Mouse (Mus musculus) macrophage (primary cell): ENCODE results near the gene Tex30. TPM values are rescaled to one million over a fixed set of nuclear protein-coding genes. Genes with fewer than 3 reads are reported as not detected.

ENCODE experiments used
- H3K27ac ChIP-seq: fragments of 350-480 bp; formaldehyde crosslinking; 2 replicates; pipeline ENCODE4 v1.9.0; 2021
- H3K36me3 ChIP-seq: fragments of 350-480 bp; formaldehyde crosslinking; 2 replicates; pipeline ENCODE4 v1.9.0; 2021; ENCODE audit errors: inconsistent target
- H3K4me3 ChIP-seq: fragments of 350-480 bp; formaldehyde crosslinking; 2 replicates; pipeline ENCODE4 v1.9.0; 2021; ENCODE audit errors: inconsistent target
- H3K79me2 ChIP-seq: fragments of 350-480 bp; formaldehyde crosslinking; 2 replicates; pipeline ENCODE4 v1.9.0; 2021; ENCODE audit errors: inconsistent target
- WGBS: methylation state at CpG from one replicate; pipeline ENCODE4 v1.1.7; 2026; ENCODE audit warnings: inconsistent platforms; ENCODE audit not compliant: missing documents; 5-methylcytosine and 5-hydroxymethylcytosine counted together
- polyA plus RNA-seq: library from polyadenylated mRNA; stranded (reverse); fragments of 250-400 nt; gene quantifications from 3 replicates; pipeline ENCODE4 v1.2.4, GENCODE M21; 2018; ENCODE audit warnings: inconsistent platforms
- total RNA-seq, 78 experiments: library from RNA; depleted of rRNA; stranded (reverse); fragments of 250-400 nt; gene quantifications; 1 replicate in 9 of 78; 2 replicates in 24 of 78; 3 replicates in 43 of 78; 4 replicates in 2 of 78; pipeline ENCODE4 v1.2.4; 2018; ENCODE audit warnings: inconsistent platforms in 56 of 78

Gene Tex30
- 10 to 100 TPM in 2 of 26 experiments, 1 to 10 TPM in 23, not detected in 1; 1.4 to 13.1 (median 4.4) TPM for total RNA-seq (2018; cell fraction: chromatin; rRNA removed)
- 10 to 100 TPM in 10 of 26 experiments, 1 to 10 TPM in 16; 4.3 to 16.7 (median 7.7) TPM for total RNA-seq (2018; cell fraction: cytosol; rRNA removed)
- 10 to 100 TPM in 6 of 26 experiments, 1 to 10 TPM in 20; 1.8 to 15.9 (median 7.2) TPM for total RNA-seq (2018; cell fraction: nucleus; rRNA removed)
- polyA plus RNA-seq = 6.4 to 14.7 TPM (median 9.7 TPM) in 3 replicates

DNA sequence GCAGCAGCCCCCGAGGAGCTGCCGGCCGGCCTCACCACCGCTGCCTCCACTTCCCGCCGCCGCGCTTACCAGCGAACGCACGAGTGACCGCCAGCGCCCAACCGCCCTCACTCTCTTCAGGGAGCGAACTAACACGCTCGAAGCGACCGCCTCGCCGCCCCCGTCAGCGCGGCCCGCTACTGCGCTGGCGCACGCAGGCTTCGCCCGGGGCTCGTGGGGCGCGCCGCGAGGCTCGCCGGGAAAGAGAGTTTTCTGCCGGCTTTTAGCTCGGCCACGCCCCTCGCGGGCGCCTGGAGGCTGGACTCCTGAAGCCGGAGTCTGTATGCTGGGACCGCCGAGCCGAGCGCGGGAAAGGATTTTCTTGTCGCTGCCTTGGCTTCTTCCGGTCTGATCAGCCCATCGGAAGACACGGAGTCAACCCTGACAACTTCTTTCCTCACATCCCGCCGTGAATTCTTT, at the start of gene Tex30:
Gene Tex30 (minus strand): TSS at position 183 of the 459 bp plus-strand sequence.
- Histone ChIP-seq H3K36me3 (no peaks in the 10 kb centered on the region), H3K79me2 (peaks cover 39% of the 10 kb centered on the region), H3K27ac (peak within 1 kb of the TSS; percentile 22; the same call in 1 of the 2 replicates), H3K4me3 (peak within 1 kb of the TSS; percentile 74)
- WGBS = 1% methylated on average over 55 of the region's 55 CpGs

DNA sequence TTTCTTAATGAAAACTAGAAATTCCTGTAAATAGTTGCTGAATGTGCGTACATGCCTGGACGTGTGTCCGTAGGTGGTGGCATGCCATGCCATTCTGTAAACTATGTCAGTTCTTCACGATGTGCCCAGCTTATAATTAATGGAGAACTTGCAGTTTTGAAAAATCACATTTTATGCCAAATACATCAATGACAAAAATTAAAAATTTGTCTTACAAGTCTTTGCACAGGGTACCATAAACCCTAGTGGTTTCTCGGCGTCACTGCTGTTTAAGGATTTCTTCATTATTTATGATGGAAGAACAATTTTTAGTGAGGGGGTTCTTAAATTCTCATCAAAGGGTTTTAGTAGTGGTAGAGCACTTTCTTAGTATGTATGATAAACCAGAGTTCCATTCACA, 46.5 kb upstream of the Tex30 start:
- Histone ChIP-seq H3K36me3 (no peaks in the 10 kb centered on the region), H3K27ac (no peak overlapping the region), H3K4me3 (peak overlapping the region; percentile 61), H3K79me2 (peaks cover 17% of the 10 kb centered on the region; the same call in 1 of the 2 replicates)
- 37% methylated on average over 6 of the region's 6 CpGs for WGBS

DNA sequence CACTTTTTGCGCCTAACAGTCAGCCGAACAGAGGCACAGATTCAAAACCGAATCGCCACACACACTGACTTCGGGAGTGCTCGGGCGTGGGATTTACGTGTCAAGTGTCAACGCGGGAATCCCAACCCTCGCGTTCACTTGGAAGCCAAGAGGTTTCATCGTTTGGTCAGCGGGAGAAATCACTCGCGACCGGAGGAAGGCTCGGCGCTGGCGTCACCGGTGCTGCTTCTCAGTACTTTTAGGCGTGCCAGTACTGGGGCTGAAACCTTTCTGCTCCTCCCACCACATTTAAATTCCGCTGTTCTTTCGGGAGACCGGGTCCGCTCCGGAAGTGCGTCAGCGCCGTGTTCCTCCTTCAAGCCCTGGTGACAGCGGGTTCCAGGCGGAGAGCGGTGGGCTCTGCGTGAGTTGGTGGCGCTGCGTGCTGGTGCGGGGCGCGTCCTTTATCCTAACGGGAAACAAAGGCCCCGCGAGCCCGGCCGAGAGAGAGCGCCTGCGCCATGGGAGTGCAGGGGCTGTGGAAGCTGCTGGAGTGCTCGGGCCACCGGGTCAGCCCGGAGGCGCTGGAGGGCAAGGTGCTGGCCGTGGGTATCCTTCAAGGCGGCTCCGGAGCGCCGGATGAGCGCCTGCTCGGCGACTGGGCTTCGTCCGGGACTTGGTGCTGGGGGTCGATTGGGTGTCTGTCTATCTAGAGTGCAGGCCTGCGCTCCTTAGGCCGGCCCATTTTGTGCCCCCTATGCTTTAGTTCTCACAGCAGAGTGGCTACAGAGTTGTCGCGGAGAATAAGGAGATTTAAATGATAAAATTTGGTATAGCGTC, 45.5 kb upstream of the Tex30 start, which contains the start of gene Ercc5:
Gene Ercc5 (plus strand): TSS at position 182 of the 819 bp plus-strand sequence.
- Histone ChIP-seq H3K79me2 (peaks cover 17% of the 10 kb centered on the region; the same call in 1 of the 2 replicates), H3K36me3 (0 out of 2 replicates have a peak, but pooled peaks cover 2% of the 10 kb centered on the region), H3K27ac (peak within 1 kb of the TSS; percentile 27; the same call in 1 of the 2 replicates), H3K4me3 (peak within 1 kb of the TSS; percentile 61)
- WGBS = 1% methylated on average over 66 of the region's 66 CpGs

DNA sequence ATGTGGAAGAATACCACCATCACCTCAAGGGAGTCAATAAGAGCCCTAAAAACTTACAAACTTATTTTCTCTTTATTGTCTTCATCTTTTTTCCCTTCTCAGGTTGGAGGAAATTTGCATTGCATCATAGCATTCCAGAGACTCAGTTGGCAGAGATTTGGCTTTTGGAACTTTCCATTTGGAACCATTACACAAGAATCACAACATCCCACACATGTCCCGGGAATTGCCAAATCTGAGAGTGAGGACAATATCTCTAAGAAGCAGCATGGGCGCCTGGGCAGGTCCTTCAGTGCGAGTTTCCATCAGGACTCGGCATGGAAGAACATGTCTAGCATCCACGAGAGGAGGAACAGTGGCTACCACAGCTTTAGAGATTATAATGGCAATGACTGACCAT, 40.5 kb upstream of the Tex30 start:
- no peaks in the 10 kb centered on the region for H3K79me2 ChIP-seq
- WGBS = 89% methylated on average over 5 of the region's 5 CpGs
- peaks cover 4% of the 10 kb centered on the region; the same call in 1 of the 2 replicates for H3K36me3 ChIP-seq
- no peak overlapping the region for H3K4me3 ChIP-seq
- no peak overlapping the region for H3K27ac ChIP-seq

DNA sequence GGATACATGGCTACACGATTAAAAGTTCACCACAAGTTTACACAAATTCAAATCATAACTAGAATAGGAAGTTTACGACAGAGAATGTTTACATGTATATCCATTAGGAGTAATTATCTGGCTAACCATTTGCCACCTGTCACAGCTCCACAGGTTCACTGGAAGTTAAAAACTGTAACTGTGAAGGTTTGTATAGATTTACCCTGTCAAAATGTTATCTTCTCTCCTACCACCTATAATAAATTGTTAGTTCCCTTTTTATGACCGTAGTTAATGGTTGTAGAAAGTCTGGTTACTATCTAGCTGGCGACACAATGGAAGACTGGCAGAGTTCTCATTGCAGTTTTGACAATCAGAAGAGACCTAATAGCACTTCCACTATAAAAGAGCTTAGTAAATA, 38.0 kb upstream of the Tex30 start:
- Histone ChIP-seq H3K79me2 (no peaks in the 10 kb centered on the region), H3K27ac (no peak overlapping the region), H3K4me3 (no peak overlapping the region), H3K36me3 (peaks cover 4% of the 10 kb centered on the region; the same call in 1 of the 2 replicates)
- WGBS = 90% methylated on average over 4 of the region's 4 CpGs

DNA sequence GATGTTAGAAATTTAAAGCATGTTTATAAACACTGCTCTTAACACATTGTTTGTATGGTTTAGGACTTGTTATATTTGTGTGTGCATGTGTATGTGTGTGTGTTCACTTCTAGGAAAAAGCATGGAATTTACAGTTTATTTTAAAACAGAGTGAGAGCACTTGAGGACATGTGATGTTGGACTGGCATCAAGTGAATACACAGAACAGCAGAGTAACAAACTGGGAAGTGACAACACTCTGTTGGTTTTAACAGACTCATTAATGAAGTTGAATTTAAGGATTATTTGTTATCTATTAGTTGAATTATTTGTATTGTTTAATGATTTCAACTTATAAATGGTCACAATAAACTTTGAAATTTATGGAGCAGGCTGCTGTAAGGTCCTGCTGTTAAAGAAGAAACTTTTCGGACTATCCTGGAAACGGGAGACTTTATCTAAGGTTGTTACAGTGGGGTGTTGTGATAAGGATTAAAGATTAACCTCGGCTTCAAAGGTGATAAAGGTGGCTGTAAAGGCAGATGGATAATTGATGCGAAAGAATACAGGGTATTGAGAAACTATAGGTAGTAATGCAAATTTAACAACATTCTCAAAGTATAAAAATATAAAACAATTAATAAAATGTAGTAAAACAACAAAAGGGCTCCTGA, 27.8 kb upstream of the Tex30 start:
- Histone ChIP-seq H3K79me2 (no peaks in the 10 kb centered on the region), H3K4me3 (no peak overlapping the region), H3K36me3 (peaks cover 7% of the 10 kb centered on the region; the same call in 1 of the 2 replicates), H3K27ac (no peak overlapping the region)
- WGBS = 93% methylated on average over 4 of the region's 4 CpGs

DNA sequence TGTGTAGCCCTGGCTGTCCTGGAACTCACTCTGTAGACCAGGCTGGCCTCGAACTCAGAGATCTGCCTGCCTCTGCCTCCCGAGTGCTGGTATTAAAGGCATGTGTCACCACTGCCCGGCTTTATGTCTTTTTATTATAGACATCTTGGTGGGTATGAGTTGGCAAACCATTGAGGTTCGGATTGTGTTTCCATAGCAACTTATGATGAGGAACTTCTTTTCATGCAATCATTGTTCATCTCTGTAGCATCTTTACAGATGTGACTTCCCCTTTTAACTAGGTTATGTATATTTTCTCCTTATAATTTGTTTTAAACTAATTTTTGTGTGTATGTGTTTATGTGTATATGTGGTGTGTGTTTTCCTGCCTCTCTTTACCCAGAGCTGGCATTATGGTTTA, 23.3 kb upstream of the Tex30 start:
- Histone ChIP-seq H3K27ac (no peak overlapping the region), H3K4me3 (no peak overlapping the region), H3K36me3 (peaks cover 7% of the 10 kb centered on the region; the same call in 1 of the 2 replicates), H3K79me2 (no peaks in the 10 kb centered on the region)
- WGBS = 69% methylated on average over 3 of the region's 4 CpGs

DNA sequence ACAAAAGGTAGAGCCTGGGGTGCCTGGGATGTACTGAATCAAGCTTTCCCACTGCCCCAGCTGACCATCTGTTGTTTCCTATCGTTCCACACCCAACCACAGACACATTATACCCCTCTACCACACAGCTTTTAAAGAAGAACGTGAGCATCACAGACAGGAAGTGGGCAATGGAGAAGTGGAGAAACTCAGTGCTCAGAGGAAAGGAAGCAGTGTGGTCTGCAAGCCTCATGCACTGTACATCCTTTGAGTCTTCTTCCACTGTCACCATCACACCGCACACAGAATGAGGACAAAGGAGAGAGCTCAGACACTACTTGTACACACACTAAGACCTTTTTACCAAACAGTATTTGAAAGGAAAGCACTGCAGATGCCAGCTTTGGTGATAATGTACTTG, 20.0 kb upstream of the Tex30 start:
- H3K4me3 ChIP-seq = no peak overlapping the region
- WGBS = 4% methylated on average over 3 of the region's 3 CpGs

DNA sequence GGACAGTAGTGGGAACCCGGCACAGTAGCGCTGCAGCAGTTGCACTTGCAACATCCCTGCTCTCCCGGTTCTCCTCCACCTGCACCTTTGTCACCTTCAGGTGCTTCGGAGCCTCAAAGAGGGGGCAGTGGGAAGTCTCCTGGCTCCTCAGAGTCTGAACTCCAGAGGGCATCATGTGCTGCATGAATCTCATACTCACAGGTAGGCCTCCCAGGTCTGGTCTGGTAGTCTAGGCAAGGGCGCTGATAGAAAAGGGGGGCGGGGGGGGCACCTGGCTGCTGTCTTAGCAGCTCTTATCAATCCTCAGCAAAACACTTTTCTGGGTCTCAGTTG, 17.8 kb upstream of the Tex30 start:
- Histone ChIP-seq H3K4me3 (peak overlapping the region; percentile 67), H3K27ac (peak overlapping the region; percentile 60; the same call in 1 of the 2 replicates), H3K36me3 (no peaks in the 10 kb centered on the region), H3K79me2 (no peaks in the 10 kb centered on the region)
- WGBS = 25% methylated on average over 6 of the region's 6 CpGs

More for the DNA sequence above, 20.0 kb upstream of the Tex30 start:
- no peaks in the 10 kb centered on the region for H3K36me3 ChIP-seq
- no peaks in the 10 kb centered on the region for H3K79me2 ChIP-seq
- no peak overlapping the region for H3K27ac ChIP-seq

DNA sequence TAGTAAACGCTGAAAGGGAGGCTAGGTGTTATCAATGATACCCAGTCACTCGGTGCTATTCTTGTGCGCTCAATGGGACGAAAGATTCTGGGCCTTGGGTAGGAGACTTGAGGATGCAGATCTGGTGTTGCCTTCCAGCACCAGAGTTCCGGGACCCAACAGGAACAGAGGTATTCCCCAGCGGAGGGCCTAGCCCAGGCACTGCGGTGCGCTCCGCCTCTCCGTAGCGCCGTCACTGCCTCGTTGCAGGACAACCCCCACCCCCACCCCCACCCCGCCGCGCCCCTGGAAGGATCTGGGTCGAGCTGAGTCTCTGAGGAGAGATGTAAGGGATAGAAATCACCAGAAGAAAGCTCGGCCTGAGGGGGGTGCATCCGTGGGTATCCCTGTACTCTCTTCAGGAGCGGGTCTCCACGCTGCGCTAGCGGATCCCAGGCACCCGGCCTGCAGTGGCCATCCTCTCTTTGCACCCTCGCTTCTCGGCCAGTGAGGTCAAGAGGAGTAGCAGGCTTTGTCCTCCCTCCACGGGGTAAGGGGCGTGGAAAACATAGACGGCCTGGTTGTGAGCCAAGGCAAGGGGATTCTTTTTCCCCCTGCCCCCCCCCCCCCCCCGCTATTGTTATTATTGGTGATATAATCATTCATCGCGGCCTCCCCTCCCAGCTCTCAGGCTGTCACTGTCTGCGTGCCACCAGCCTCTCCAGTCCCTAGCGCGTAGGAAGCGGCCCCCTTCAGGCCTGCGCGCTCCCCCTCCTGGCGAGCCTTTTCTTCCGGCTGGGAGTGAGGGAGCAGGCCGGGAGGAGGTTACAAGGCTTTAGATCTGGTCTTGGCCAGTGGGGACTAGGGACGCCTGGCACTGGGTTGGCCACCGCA, 17.2 kb upstream of the Tex30 start:
- peak overlapping the region; percentile 60 for H3K27ac ChIP-seq
- 1% methylated on average over 43 of the region's 43 CpGs for WGBS
- H3K4me3 ChIP-seq = peak overlapping the region; percentile 67
- H3K36me3 ChIP-seq = no peaks in the 10 kb centered on the region
- no peaks in the 10 kb centered on the region for H3K79me2 ChIP-seq

DNA sequence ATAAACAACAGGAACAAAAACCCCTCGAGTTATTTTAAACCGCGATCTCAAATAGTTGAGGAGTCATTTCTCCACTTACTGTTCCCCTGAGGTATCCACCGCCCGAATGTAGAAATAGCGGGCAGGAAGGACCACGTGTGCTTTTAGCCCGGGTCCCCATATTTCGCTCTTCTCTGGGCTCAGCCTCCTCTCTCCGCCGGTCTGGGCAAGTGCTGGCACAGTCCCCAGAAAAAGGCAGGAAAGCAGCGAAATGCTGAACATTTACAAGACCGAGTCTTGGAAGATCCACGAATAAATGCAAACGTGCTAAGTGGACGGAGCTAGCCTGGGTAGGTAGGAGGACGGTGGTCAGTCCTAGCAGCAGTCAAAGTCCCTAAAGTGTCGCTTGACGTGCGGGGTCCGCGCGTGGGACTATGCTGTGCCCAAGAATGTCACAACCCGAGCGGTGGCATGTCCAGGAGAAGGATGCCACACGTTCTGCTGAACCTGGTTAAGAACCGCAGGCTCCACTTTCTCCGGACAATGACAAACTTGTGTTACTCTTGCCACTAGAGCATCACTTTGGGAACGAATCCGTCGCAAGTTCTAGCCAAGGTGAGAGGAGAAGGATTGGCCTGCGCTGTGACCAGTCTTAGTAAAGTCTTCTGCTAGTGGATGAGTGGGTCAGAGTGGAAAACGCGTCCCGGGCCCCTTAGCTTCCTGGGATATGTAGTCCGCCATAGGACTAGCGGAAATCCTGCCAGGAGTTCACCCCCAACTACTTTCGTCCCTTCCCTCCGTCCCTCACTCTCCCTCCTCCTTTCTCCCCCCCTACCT, 16.2 kb upstream of the Tex30 start, which contains the start of the genes Kdelc1 and Bivm:
Gene Kdelc1 (minus strand): TSS at position 570 of the 816 bp plus-strand sequence.
Gene Bivm (plus strand): TSS at position 719 of the 816 bp plus-strand sequence.
- Histone ChIP-seq H3K79me2 (no peaks in the 10 kb centered on the region), H3K27ac (peak within 1 kb of the TSS; percentile 60), H3K4me3 (peak within 1 kb of the TSS; percentile 67), H3K36me3 (no peaks in the 10 kb centered on the region)
- WGBS = under 1% methylated on average over 39 of the region's 39 CpGs

DNA sequence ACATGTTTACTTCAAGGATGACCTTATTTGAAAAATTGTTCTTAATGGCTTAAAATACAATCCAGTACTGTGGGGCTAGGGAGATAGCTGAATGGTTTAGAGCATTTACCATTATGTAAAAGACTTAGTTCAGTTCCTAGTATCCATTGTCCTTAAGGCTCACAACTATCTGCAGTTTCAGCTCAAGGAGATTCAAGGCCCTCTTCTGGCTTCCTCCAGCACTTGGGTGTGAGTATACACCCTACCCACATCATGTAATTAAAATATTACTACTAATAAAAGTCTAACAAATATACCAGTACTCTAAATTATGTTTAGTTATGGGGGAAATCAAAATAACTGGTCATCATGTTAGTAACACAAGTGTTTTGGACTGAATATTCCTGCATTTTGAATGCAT, 15.3 kb upstream of the Tex30 start:
- H3K36me3 ChIP-seq = peaks cover 6% of the 10 kb centered on the region; the same call in 1 of the 2 replicates
- peak overlapping the region; percentile 67 for H3K4me3 ChIP-seq
- no peak overlapping the region for H3K27ac ChIP-seq
- no peaks in the 10 kb centered on the region for H3K79me2 ChIP-seq

DNA sequence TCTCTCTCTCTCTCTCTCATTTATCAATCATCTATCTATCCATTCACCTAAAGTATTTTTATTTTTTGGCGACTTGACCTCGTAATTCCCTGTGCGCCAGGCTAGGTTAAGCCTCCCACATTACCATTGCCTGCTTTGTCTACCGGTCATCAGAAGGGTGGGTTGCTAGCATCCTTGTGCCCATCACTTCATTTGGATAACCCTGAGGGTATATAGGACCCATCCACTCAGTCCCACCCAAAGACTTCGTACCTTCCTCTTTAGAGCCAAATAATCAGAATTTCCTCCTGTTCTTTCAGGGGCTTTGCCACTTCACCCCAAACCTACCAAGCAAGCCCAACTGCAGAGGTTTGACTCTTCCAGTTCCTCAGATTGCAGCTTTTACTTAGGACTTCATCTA, 698 bp upstream of the Tex30 start:
- no peaks in the 10 kb centered on the region for H3K36me3 ChIP-seq
- WGBS = 27% methylated on average over 5 of the region's 5 CpGs
- peak overlapping the region; percentile 32; the same call in 1 of the 2 replicates for H3K4me3 ChIP-seq
- H3K79me2 ChIP-seq = peaks cover 33% of the 10 kb centered on the region
- no peak overlapping the region for H3K27ac ChIP-seq
